Comparison of ENCODE assay signal across 13 mouse cellular contexts in genomic region chr7:99523837-99524236, GRCm38 (mm10). TPM values are rescaled to one million over a fixed set of nuclear protein-coding genes. Genes with fewer than 3 reads are reported as not detected.
"Had no signal": no experiment of that assay in that cellular context is flagged by ENCODE, and none has a peak within 500 bp of the region (broad histone marks: within the 10 kb centered on the region; RNA-seq: fewer than 3 reads in every experiment).

No protein-coding gene starts in this region.

- H3K4me3 ChIP-seq: hindbrain, embryonic 10.5 days; left cerebral cortex, adult 2 months; limb, embryonic 10.5 days; liver, embryonic 13.5 days; megakaryocyte, embryonic 14.5 days; midbrain, embryonic 12.5 days; stomach, embryonic 15.5 days had no signal

- H3K4me1 ChIP-seq: hindbrain, embryonic 10.5 days; limb, embryonic 10.5 days; midbrain, embryonic 12.5 days had no signal

- H3K27me3 ChIP-seq: liver, embryonic 13.5 days; megakaryocyte, embryonic 14.5 days; midbrain, embryonic 12.5 days; stomach, embryonic 15.5 days had no signal

- H3K4me2 ChIP-seq: hindbrain, embryonic 14.5 days; liver, embryonic 13.5 days; midbrain, embryonic 12.5 days; stomach, embryonic 15.5 days had no signal

- H3K9me3 ChIP-seq: hindbrain, embryonic 10.5 days; limb, embryonic 10.5 days; liver, embryonic 13.5 days; midbrain, embryonic 12.5 days; stomach, embryonic 15.5 days had no signal

- H3K27ac ChIP-seq: hindbrain, embryonic 10.5 days; hindbrain, embryonic 14.5 days; left cerebral cortex, adult 2 months; limb, embryonic 10.5 days; liver, embryonic 13.5 days; macrophage; midbrain, embryonic 12.5 days; stomach, embryonic 15.5 days had no signal

- DNase-seq: liver, embryonic 13.5 days; right cerebral cortex, postnatal 14 days; thymus, adult 2 months; thymus, postnatal 25 days had no signal

- H3K36me3 ChIP-seq: hindbrain, embryonic 10.5 days; limb, embryonic 10.5 days; liver, embryonic 13.5 days; midbrain, embryonic 12.5 days; stomach, embryonic 15.5 days had no signal

- ATAC-seq: intestine, postnatal 0 days had no signal

- H3K9ac ChIP-seq: hindbrain, embryonic 14.5 days; liver, embryonic 13.5 days; midbrain, embryonic 12.5 days; stomach, embryonic 15.5 days had no signal

RNA-seq across cellular contexts. Expression of gene Klhl35, which starts 58.0 kb away (rescaled TPM):
- polyA plus RNA-seq: macrophage had no signal
